Mouse (Mus musculus): ENCODE results near the gene Reck.

- TF ChIP-seq CTCF (IDR thresholded peaks at IDR 0.05; ENCODE audit: insufficient read depth, low read length), result no peak
- no peak for TF ChIP-seq POLR2A (IDR thresholded peaks at IDR 0.05; ENCODE audit: borderline replicate concordance, extremely low read depth, low read depth, low read length)
These were observed 5.5 kb upstream of the Reck start for GRCm38 (mm10) chr4:43869821-43870220.

All from lung, adult 2 months (tissue).